Mouse (Mus musculus) bone marrow macrophage, adult 2 months (primary cell): ENCODE results near the gene Rfx5.
"Not testable (repeated sequence)": the region's sequence is repeated elsewhere in the genome, so short reads cannot be mapped to it uniquely, and the experiment has no call there.

ENCODE experiments used
- CTCF ChIP-seq: IDR thresholded peaks from 2 replicates; pipeline ENCODE4 v1.5.1; 2012; ENCODE audit warnings: low read depth, mild to moderate bottlenecking, low read length, moderate library complexity
- POLR2A ChIP-seq: IDR thresholded peaks from 2 replicates; pipeline ENCODE4 v1.6.1; 2012; ENCODE audit warnings: mild to moderate bottlenecking, low read depth, low read length, borderline replicate concordance

DNA sequence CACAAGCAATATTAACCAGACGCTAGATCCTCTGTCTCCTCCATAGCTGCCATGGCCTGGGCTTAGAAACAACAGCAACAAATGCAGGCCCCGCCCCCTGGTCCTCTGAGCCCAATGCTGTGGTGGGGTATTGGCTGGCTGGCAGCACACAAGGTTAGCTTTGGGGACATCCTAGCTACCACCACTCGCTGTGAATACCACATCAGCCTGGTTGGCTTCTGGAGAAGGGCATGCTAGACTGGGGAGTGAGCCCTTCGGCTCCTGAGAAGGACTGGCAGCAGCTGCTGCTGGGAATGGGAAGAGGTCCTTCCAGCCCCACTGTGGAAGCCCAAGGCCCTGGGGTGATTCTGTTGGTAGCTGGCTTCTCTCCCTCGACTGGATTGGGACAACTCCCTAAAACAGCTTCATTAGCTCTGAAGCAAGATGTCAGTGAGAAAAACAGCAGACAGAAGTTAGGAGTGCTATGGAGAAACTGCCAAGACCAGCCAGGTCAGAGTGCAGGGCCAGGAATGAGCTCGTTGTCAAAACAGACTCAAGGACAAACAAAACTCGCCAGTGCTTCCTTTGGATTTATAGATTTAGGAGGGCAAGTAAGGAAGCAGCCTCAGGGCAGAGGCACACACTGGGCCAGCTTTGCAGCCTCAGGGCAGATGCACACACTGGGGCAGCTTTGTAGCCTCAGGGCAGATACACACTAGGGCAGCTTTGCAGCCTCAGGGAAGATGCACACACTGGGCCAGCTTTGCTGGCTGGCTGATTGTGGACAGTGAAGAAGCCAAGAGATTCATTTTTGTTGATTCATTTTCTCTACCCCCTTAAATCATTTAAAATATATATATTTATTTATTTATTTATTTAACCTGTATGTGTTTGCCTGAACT, 23.2 kb upstream of the Rfx5 start:
- TF ChIP-seq CTCF, POLR2A: not testable (repeated sequence)
